Mouse (Mus musculus): Measurements from ENCODE around the gene Mtfmt. TPM values are rescaled to one million over a fixed set of nuclear protein-coding genes. Genes with fewer than 3 reads are reported as not detected.
A peak's percentile ranks its signal among the peaks of the same experiment; 100 is the strongest.

The Mtfmt gene
- total RNA-seq (2021), result 1 to 10 TPM; 4.3 to 4.7 TPM
- long read RNA-seq, experiment 1, partial matches to known transcripts, result 0 of 3 reads
- long read RNA-seq, experiment 1, other reads (novel, unspliced or antisense), result 0 of 3 reads
- long read RNA-seq, experiment 2, partial matches to known transcripts, result 0 of 3 reads
- long read RNA-seq, experiment 2, other reads (novel, unspliced or antisense), result 0 of 3 reads

- intact Hi-C loops (cut with DNase I), result loop anchor here (10.0 kb wide), 1 partner anchor 201 kb away; no protein-coding TSS in a partner anchor
- DNase-seq, result peak; percentile 90 to 93
These were observed at the start of gene Mtfmt for GRCm38 (mm10) chr9:65435671-65436301. Gene Mtfmt, plus strand, starts transcription at chr9:65435782.

- DNase-seq, result no peak
- intact Hi-C loops (cut with DNase I), result no loop called here
These were observed 49.0 kb upstream of the Mtfmt start for GRCm38 (mm10) chr9:65386373-65387140.

GRCm38 (mm10) chr9:65390752-65391612, 44.6 kb upstream of the Mtfmt start:
- DNase-seq, result no peak
- intact Hi-C loops (cut with DNase I), result no loop called here

- intact Hi-C loops (cut with DNase I), result no loop called here
- peak in 1 of 2 experiments; percentile 39 for DNase-seq
These were observed 44.0 kb upstream of the Mtfmt start, which contains the start of gene Kbtbd13 for GRCm38 (mm10) chr9:65391613-65391964. Gene Kbtbd13, minus strand, starts transcription at chr9:65391652.

- intact Hi-C loops (cut with DNase I), result loop anchor here (2.0 kb wide), 1 partner anchor 38 kb away; no protein-coding TSS in a partner anchor
- peak; percentile 64 to 72 for DNase-seq
These were observed 42.8 kb upstream of the Mtfmt start for GRCm38 (mm10) chr9:65392638-65393364.

- DNase-seq, result no peak
- intact Hi-C loops (cut with DNase I), result loop anchor here (2.0 kb wide), 1 partner anchor 37 kb away; no protein-coding TSS in a partner anchor
These were observed 42.0 kb upstream of the Mtfmt start for GRCm38 (mm10) chr9:65393606-65394005.

- intact Hi-C loops (cut with DNase I), result no loop called here
- no peak for DNase-seq
These were observed 41.2 kb upstream of the Mtfmt start for GRCm38 (mm10) chr9:65394360-65394759.

GRCm38 (mm10) chr9:65398279-65398678, 37.3 kb upstream of the Mtfmt start, which contains the start of gene Rasl12:
Gene Rasl12, plus strand, starts transcription at chr9:65398506.
- peak; percentile 66 to 67 for DNase-seq
- intact Hi-C loops (cut with DNase I), result loop anchor here (2.0 kb wide), 1 partner anchor 15 kb away; no protein-coding TSS in a partner anchor

- DNase-seq, result no peak
- intact Hi-C loops (cut with DNase I), result loop anchor here (2.0 kb wide), 1 partner anchor 13 kb away; no protein-coding TSS in a partner anchor
These were observed 35.6 kb upstream of the Mtfmt start for GRCm38 (mm10) chr9:65399934-65400333.

- intact Hi-C loops (cut with DNase I), result no loop called here
- peak; percentile 81 for DNase-seq
These were observed 31.0 kb upstream of the Mtfmt start for GRCm38 (mm10) chr9:65404331-65405183.

- DNase-seq, result no peak
These were observed 30.5 kb upstream of the Mtfmt start for GRCm38 (mm10) chr9:65405184-65405449.

GRCm38 (mm10) chr9:65407327-65407726, 28.3 kb upstream of the Mtfmt start:
- no peak for DNase-seq
- intact Hi-C loops (cut with DNase I), result no loop called here

More at GRCm38 (mm10) chr9:65405184-65405449, 30.5 kb upstream of the Mtfmt start:
- intact Hi-C loops (cut with DNase I), result no loop called here

- DNase-seq, result no peak
- intact Hi-C loops (cut with DNase I), result no loop called here
These were observed 27.7 kb upstream of the Mtfmt start for GRCm38 (mm10) chr9:65407861-65408260.

GRCm38 (mm10) chr9:65408871-65409295, 26.7 kb upstream of the Mtfmt start:
- intact Hi-C loops (cut with DNase I), result no loop called here
- DNase-seq, result peak in 1 of 2 experiments; percentile 32

- intact Hi-C loops (cut with DNase I), result no loop called here
These were observed 25.2 kb upstream of the Mtfmt start for GRCm38 (mm10) chr9:65410378-65410777.

GRCm38 (mm10) chr9:65411326-65411725, 24.3 kb upstream of the Mtfmt start:
- DNase-seq, result no peak
- intact Hi-C loops (cut with DNase I), result no loop called here

More at GRCm38 (mm10) chr9:65410378-65410777, 25.2 kb upstream of the Mtfmt start:
- no peak for DNase-seq

GRCm38 (mm10) chr9:65417738-65418137, 17.8 kb upstream of the Mtfmt start:
- intact Hi-C loops (cut with DNase I), result no loop called here
- DNase-seq, result no peak

- DNase-seq, result no peak
- intact Hi-C loops (cut with DNase I), result no loop called here
These were observed 15.9 kb upstream of the Mtfmt start for GRCm38 (mm10) chr9:65419633-65420032.
